Mouse (Mus musculus): ENCODE results near the gene Trpc1. TPM values are rescaled to one million over a fixed set of nuclear protein-coding genes. Genes with fewer than 3 reads are reported as not detected.

Gene Trpc1
- polyA plus RNA-seq, 1 experiment = 2.5 TPM

DNA sequence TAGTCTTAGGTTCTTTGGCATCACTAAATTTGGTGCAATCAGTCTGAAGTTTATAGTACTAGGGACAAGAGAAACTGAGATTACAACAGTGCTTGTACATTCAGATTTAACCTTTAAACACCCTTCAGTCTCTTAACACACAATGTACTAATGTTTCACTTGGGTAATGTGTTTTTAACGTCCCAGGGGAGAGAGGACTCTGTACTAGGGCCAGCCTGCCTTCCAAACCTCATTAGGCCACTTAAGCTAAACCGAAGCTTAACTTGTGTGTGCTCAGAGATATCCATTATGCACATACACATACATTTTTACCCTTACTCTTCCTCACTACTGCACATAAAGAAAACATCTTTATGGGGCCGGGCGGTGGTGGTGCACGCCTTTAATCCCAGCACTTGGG, 2.9 kb downstream of the Trpc1 start:
- Histone ChIP-seq H3K4me3 (ENCODE audit: control insufficient read depth, low read depth, low read length) (no peak overlapping the region), H3K27me3 (ENCODE audit: control insufficient read depth, insufficient read depth, low read length) (no peaks in the 10 kb centered on the region), H3K36me3 (ENCODE audit: control insufficient read depth, insufficient read depth, low read length) (no peaks in the 10 kb centered on the region), H3K27ac (ENCODE audit: control insufficient read depth, insufficient read depth, low read depth, low read length) (no peak overlapping the region), H3K4me1 (ENCODE audit: control insufficient read depth, insufficient read depth, low read length) (peaks cover 7% of the 10 kb centered on the region)
- TF ChIP-seq POLR2A (IDR thresholded peaks at IDR 0.05; ENCODE audit: control insufficient read depth, low read depth, low read length) (no peak), CTCF (IDR thresholded peaks at IDR 0.05; ENCODE audit: control insufficient read depth, insufficient read depth, insufficient replicate concordance, low read depth, low read length) (no peak)

DNA sequence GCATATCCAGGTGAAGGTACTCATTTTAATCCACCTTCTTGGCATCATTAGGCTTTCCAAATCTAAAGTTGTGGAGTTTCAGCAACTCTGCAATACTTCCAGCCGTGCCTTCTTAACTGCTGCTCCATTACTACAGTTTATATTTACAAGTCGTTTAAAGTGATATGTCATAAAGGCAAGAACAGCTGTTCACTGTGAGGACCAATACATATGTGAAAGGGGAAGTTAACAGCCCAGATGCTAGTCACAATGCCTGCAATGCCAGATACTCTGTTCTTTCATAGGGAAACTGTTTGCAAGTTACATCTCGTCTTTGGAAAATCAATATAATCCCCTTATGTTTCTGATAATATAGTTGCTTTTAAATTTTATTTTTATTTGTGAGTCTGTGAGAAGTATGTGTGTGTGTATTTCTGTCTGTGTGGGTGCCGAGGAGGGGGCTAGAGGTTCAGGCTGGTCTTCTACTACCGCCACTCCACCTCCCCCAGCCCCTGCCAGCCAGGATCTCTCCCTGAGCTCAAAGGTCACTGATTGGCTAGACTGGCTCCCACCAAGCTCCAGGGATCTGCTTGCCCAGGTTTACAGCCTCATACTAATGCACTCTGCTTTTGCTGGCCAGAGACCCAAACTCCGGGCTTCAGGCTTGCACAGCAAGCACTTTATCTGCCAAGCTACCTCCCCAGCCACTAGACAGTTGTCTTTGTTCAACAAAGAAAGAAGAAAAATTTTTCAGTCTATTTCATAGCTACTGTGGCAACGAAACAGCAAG, 5.1 kb downstream of the Trpc1 start:
- Histone ChIP-seq H3K27ac (ENCODE audit: control insufficient read depth, insufficient read depth, low read depth, low read length) (no peak overlapping the region), H3K36me3 (ENCODE audit: control insufficient read depth, insufficient read depth, low read length) (no peaks in the 10 kb centered on the region), H3K4me3 (ENCODE audit: control insufficient read depth, low read depth, low read length) (no peak overlapping the region), H3K27me3 (ENCODE audit: control insufficient read depth, insufficient read depth, low read length) (no peaks in the 10 kb centered on the region), H3K4me1 (ENCODE audit: control insufficient read depth, insufficient read depth, low read length) (peaks cover 5% of the 10 kb centered on the region)
- TF ChIP-seq CTCF (IDR thresholded peaks at IDR 0.05; ENCODE audit: control insufficient read depth, insufficient read depth, insufficient replicate concordance, low read depth, low read length) (no peak), POLR2A (IDR thresholded peaks at IDR 0.05; ENCODE audit: control insufficient read depth, low read depth, low read length) (no peak)

DNA sequence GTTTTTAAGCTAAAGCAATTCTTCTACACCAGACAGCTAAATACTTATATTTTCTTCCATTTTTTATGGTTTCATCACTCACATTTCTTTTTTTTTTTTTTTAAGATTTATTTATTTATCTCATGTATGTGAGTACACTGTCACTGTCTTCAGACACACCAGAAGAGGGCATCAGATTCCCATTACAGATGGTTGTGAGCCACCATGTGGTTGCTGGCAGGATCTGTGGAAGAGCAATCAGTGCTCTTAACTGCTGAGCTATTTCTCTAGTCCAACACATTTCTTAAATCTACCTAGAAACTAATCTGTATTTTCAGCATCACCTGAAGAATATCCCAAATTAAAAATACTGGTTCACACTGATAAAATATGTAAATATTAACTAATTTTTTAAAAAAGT, 13.9 kb downstream of the Trpc1 start:
- Histone ChIP-seq H3K4me3 (ENCODE audit: control insufficient read depth, low read depth, low read length) (no peak overlapping the region), H3K4me1 (ENCODE audit: control insufficient read depth, insufficient read depth, low read length) (no peaks in the 10 kb centered on the region), H3K27ac (ENCODE audit: control insufficient read depth, insufficient read depth, low read depth, low read length) (no peak overlapping the region), H3K27me3 (ENCODE audit: control insufficient read depth, insufficient read depth, low read length) (no peaks in the 10 kb centered on the region), H3K36me3 (ENCODE audit: control insufficient read depth, insufficient read depth, low read length) (no peaks in the 10 kb centered on the region)
- TF ChIP-seq CTCF (IDR thresholded peaks at IDR 0.05; ENCODE audit: control insufficient read depth, insufficient read depth, insufficient replicate concordance, low read depth, low read length) (no peak), POLR2A (IDR thresholded peaks at IDR 0.05; ENCODE audit: control insufficient read depth, low read depth, low read length) (no peak)

DNA sequence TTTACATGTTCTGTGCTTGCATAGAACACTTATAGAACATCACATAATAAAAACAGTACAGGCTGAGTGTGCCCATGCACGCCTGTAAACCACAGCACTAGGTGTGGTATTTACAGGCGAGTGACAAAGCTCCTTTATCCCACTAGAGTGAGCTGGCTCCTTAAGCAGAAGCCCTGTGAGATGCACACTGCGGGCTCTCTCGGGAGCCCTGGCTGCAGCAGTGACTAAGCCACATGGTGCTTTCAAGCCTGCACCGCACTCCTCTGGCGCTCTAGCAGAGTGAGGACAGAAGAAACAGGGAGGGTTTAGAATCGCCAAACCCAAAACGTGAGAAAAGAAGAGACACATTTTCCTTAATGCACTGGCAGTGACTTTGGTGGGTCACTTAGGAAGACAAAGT, 37.6 kb downstream of the Trpc1 start:
- Histone ChIP-seq H3K27ac (ENCODE audit: control insufficient read depth, insufficient read depth, low read depth, low read length) (no peak overlapping the region), H3K36me3 (ENCODE audit: control insufficient read depth, insufficient read depth, low read length) (no peaks in the 10 kb centered on the region), H3K4me3 (ENCODE audit: control insufficient read depth, low read depth, low read length) (no peak overlapping the region), H3K27me3 (ENCODE audit: control insufficient read depth, insufficient read depth, low read length) (no peaks in the 10 kb centered on the region), H3K4me1 (ENCODE audit: control insufficient read depth, insufficient read depth, low read length) (no peaks in the 10 kb centered on the region)
- TF ChIP-seq CTCF (IDR thresholded peaks at IDR 0.05; ENCODE audit: control insufficient read depth, insufficient read depth, insufficient replicate concordance, low read depth, low read length) (no peak), POLR2A (IDR thresholded peaks at IDR 0.05; ENCODE audit: control insufficient read depth, low read depth, low read length) (no peak)

DNA sequence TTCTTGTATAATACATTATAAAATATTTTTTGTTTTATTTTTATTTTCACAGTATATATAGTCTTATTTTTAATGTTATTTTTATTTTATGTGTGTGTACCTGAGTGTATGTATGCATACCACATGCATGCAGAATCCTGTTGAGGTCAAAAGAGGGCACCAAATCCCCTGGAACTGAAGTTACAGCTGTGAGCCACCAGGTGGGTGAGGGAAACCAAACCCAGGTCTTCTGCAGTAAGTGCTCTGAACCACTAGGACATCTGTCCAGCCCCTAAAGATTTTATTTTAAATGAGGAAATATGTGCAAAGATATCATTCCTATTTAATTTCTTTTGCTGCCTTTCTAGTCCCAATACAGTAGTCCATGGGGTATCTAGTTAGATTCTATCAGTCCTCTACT, 41.2 kb downstream of the Trpc1 start:
- Histone ChIP-seq H3K27ac (ENCODE audit: control insufficient read depth, insufficient read depth, low read depth, low read length) (no peak overlapping the region), H3K27me3 (ENCODE audit: control insufficient read depth, insufficient read depth, low read length) (no peaks in the 10 kb centered on the region), H3K36me3 (ENCODE audit: control insufficient read depth, insufficient read depth, low read length) (no peaks in the 10 kb centered on the region; the same call in 1 of the 2 replicates), H3K4me1 (ENCODE audit: control insufficient read depth, insufficient read depth, low read length) (no peaks in the 10 kb centered on the region), H3K4me3 (ENCODE audit: control insufficient read depth, low read depth, low read length) (no peak overlapping the region)
- TF ChIP-seq CTCF (IDR thresholded peaks at IDR 0.05; ENCODE audit: control insufficient read depth, insufficient read depth, insufficient replicate concordance, low read depth, low read length) (no peak), POLR2A (IDR thresholded peaks at IDR 0.05; ENCODE audit: control insufficient read depth, low read depth, low read length) (no peak)

DNA sequence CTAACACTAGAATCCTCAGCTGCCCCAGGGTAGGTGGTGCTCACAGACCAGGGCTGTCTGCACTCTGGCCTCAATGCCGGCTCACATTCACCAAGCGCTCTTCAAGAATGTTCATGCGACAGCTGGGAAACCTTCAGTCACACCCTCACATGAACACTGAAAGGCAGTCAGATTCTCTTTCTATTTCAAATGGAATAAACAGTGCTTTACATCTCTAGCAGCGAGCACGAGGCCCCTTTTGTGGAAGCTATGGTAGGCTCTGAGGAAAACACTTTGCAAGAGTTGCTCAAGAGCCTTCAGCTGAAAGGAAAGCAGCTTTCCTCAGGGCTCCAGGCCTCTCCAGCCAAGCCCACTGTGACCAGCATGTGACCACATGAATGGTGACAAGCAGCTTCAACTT, 44.8 kb downstream of the Trpc1 start:
- no peak for TF ChIP-seq CTCF (IDR thresholded peaks at IDR 0.05; ENCODE audit: control insufficient read depth, insufficient read depth, insufficient replicate concordance, low read depth, low read length)
- TF ChIP-seq POLR2A (IDR thresholded peaks at IDR 0.05; ENCODE audit: control insufficient read depth, low read depth, low read length) = no peak
- H3K27ac ChIP-seq (ENCODE audit: control insufficient read depth, insufficient read depth, low read depth, low read length) = no peak overlapping the region
- H3K36me3 ChIP-seq (ENCODE audit: control insufficient read depth, insufficient read depth, low read length) = no peaks in the 10 kb centered on the region; the same call in 1 of the 2 replicates
- H3K4me1 ChIP-seq (ENCODE audit: control insufficient read depth, insufficient read depth, low read length) = no peaks in the 10 kb centered on the region
- no peak overlapping the region for H3K4me3 ChIP-seq (ENCODE audit: control insufficient read depth, low read depth, low read length)
- no peaks in the 10 kb centered on the region for H3K27me3 ChIP-seq (ENCODE audit: control insufficient read depth, insufficient read depth, low read length)

DNA sequence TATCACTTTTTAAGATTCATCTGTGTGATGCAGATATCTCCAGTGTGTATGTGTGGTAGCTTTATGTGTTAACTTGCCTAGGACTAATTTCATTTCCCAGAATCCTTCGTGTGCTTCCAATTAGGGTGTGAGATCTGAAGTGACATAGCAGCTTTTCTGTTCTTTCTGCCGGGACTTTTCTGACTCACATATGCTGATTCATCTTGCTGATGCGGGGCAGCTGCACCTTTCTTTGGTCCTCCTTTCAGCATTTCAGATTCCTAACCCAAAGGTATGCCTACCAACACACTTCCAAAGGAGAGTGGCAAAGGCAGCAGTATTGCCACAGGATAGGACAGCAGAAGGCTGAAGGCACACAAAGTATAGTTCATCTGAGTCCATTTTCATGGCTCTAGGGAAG, 46.1 kb downstream of the Trpc1 start:
- H3K27me3 ChIP-seq (ENCODE audit: control insufficient read depth, insufficient read depth, low read length) = no peaks in the 10 kb centered on the region
- H3K27ac ChIP-seq (ENCODE audit: control insufficient read depth, insufficient read depth, low read depth, low read length) = no peak overlapping the region
- TF ChIP-seq POLR2A (IDR thresholded peaks at IDR 0.05; ENCODE audit: control insufficient read depth, low read depth, low read length) (no peak), CTCF (IDR thresholded peaks at IDR 0.05; ENCODE audit: control insufficient read depth, insufficient read depth, insufficient replicate concordance, low read depth, low read length) (no peak)
- no peak overlapping the region for H3K4me3 ChIP-seq (ENCODE audit: control insufficient read depth, low read depth, low read length)
- H3K4me1 ChIP-seq (ENCODE audit: control insufficient read depth, insufficient read depth, low read length) = no peaks in the 10 kb centered on the region
- no peaks in the 10 kb centered on the region; the same call in 1 of the 2 replicates for H3K36me3 ChIP-seq (ENCODE audit: control insufficient read depth, insufficient read depth, low read length)

All from testis, adult 2 months (tissue).